Mouse (Mus musculus): ENCODE data around the gene Gm20695. TPM values are rescaled to one million over a fixed set of nuclear protein-coding genes. Genes with fewer than 3 reads are reported as not detected.
A peak's percentile ranks its signal among the peaks of the same experiment; 100 is the strongest.

Gene Gm20695
- polyA plus RNA-seq, 1 experiment from 2014 or later: 1.6 TPM

- Histone ChIP-seq H3K36me3 (peaks cover 21% of the 10 kb centered on the region; the same call in 1 of the 2 replicates), H3K4me1 (replicated peaks) (no peaks in the 10 kb centered on the region), H3K27me3 (no peaks in the 10 kb centered on the region), H3K4me3 (no peak overlapping the region), H3K4me2 (no peak overlapping the region), H3K9ac (no peak overlapping the region), H3K9me3 (no peaks in the 10 kb centered on the region), H3K27ac (replicated peaks) (no peak overlapping the region)
- 89% methylated on average over 1 of the region's 1 CpGs for WGBS
- no peak for ATAC-seq (ENCODE audit: low FRiP score, low read depth)
These were observed 28.7 kb upstream of the Gm20695 start for GRCm38 (mm10) chr16:3855776-3856175.

DNA sequence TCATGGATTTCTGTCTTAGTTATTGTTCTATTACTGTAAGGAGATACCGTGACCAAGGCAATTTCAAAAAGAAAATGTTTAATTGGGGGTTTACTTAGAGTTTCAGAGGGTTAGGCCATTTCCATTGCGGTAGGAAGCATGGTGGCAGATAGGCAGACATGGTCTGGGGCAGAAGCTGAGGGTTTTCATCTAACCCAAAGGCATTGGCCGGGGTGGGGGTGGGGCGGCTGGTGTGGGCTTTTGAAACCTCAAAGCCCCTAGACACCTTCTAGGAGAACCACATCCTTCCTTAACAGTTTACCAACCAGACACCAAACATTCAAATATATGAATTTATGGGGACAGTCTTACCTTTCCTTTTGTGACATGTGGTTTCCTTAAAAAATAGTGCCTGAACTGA is 25.2 kb upstream of the Gm20695 start:
- Histone ChIP-seq H3K4me3 (no peak overlapping the region), H3K36me3 (peaks cover 42% of the 10 kb centered on the region), H3K9ac (no peak overlapping the region), H3K4me2 (no peak overlapping the region), H3K9me3 (no peaks in the 10 kb centered on the region), H3K27ac (replicated peaks) (no peak overlapping the region), H3K27me3 (no peaks in the 10 kb centered on the region), H3K4me1 (replicated peaks) (no peaks in the 10 kb centered on the region)
- WGBS: 95% methylated on average over 4 of the region's 4 CpGs
- no peak for ATAC-seq (ENCODE audit: low FRiP score, low read depth)

DNA sequence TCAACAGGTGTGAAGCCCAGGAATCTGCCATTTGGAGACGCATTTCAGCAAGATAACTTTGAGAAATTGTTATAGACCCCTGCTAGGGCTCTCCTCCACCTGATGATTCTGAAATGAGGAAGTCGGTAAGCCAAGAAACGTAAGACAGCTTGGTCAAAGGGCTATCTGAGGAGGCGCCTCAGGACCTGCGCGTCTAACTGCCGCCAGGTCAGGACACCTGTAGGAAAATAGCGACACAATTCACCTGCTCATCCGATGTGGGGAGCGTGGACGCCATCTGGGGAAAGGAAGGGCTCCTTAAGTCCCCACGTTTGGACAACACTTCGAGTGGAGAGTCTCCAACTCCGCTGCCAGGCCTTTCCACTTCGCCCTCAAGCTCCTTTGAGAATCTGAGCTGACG is 12.6 kb upstream of the Gm20695 start:
- Histone ChIP-seq H3K4me3 (peak overlapping the region; percentile 57), H3K27ac (replicated peaks) (peak overlapping the region; percentile 51; the same call in 1 of the 2 replicates), H3K4me1 (replicated peaks) (peaks cover 22% of the 10 kb centered on the region), H3K27me3 (no peaks in the 10 kb centered on the region), H3K36me3 (peaks cover 14% of the 10 kb centered on the region), H3K9ac (peak overlapping the region; percentile 64), H3K4me2 (peak overlapping the region; percentile 79), H3K9me3 (no peaks in the 10 kb centered on the region)
- ATAC-seq (ENCODE audit: low FRiP score, low read depth): 0 out of 2 replicates have a peak, but pooled peaks have one; percentile 8
- WGBS: 3% methylated on average over 16 of the region's 16 CpGs

DNA sequence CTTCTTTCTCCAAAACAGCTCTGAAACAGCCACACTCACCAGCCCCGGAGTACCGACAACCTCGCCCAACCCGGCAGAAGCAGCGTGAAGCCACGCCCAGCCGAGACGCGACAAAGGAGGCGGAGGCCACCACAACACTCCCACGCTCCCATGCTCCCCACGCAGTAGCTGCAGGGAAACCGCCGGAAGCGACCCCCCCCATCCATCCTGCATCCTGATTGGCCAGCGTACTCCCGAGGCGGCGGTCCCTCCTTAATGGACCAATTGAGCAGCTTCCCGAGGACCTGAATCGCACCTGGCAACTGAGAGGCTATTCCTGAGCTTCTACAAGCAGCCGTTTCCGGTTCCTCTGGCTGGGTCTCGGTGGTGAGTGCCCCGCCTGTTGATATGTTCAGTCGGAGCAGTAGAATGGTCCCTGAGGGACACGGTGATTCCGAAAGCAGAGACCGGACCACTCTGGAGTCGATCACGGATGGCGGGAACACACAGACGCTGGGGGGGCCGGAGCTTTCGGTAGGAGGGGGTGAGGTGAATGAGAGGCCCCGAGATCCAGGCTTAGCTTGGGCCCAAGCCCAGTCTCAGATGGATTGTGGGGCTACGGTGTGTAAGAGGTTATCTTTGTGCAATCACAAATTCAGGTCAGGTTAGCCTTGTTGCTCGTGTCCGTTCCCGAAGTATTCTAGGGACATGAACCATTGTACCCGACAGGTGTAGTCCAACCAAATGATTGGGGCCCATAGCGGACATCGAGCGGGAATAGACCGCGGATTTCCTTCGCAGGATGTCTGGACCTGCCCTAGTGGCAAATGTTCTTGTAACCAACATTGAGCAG is 12.0 kb upstream of the Gm20695 start, which contains the start of gene Naa60:
TSS of gene Naa60 (plus strand) at position 160 of the 832 bp plus-strand sequence.
- Histone ChIP-seq H3K9me3 (no peaks in the 10 kb centered on the region), H3K36me3 (peaks cover 14% of the 10 kb centered on the region), H3K4me2 (peak within 1 kb of the TSS; percentile 79), H3K27ac (replicated peaks) (peak within 1 kb of the TSS; percentile 68), H3K4me1 (replicated peaks) (peaks cover 22% of the 10 kb centered on the region), H3K9ac (peak within 1 kb of the TSS; percentile 64), H3K27me3 (no peaks in the 10 kb centered on the region), H3K4me3 (peak within 1 kb of the TSS; percentile 57)
- ATAC-seq (ENCODE audit: low FRiP score, low read depth): peak; percentile 98
- WGBS: 3% methylated on average over 47 of the region's 47 CpGs

GRCm38 (mm10) chr16:3876346-3876745 is 8.1 kb upstream of the Gm20695 start:
- no peaks in the 10 kb centered on the region for H3K9me3 ChIP-seq
- ATAC-seq (ENCODE audit: low FRiP score, low read depth): no peak
- no peaks in the 10 kb centered on the region for H3K27me3 ChIP-seq
- H3K27ac ChIP-seq (replicated peaks): no peak overlapping the region
- WGBS: 96% methylated on average over 4 of the region's 4 CpGs
- no peak overlapping the region for H3K4me3 ChIP-seq
- H3K4me2 ChIP-seq: no peak overlapping the region
- H3K36me3 ChIP-seq: peaks cover 12% of the 10 kb centered on the region
- H3K4me1 ChIP-seq (replicated peaks): peaks cover 17% of the 10 kb centered on the region
- H3K9ac ChIP-seq: no peak overlapping the region

DNA sequence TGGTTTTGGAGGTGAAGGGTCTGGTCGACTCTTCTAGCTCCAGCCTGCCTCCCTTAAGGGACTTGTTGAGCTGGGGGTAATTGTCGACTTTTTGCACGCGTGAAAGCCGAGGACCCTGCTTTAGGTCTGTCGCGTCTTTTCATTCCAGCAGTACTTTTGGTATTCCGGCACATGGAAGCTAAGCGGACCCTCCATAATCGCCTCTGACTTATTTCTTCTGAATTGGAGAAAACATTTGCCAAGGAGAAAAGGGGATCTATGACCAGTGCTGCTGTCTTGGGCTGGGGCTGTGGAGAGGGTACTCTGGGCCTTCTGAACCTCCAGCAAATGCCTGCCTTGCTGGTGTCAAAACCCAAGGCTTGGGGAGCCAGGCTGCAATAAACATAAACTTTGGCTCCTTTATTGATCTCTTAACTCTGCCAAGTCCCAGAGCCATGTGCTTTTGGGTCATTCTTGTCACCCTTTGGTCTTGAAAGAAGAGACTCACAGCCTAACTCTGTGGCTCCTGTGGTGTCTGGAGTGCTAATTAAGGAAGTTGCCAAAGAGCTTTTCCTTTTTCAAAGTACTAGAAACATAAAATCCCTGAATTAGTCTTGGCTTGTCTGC is 720 bp downstream of the Gm20695 start:
- H3K9ac ChIP-seq: peak overlapping the region; percentile 69
- H3K4me2 ChIP-seq: peak overlapping the region; percentile 71
- no peaks in the 10 kb centered on the region for H3K27me3 ChIP-seq
- peak overlapping the region; percentile 97 for H3K27ac ChIP-seq (replicated peaks)
- 0 out of 2 replicates have a peak, but pooled peaks have one; percentile 0 for ATAC-seq (ENCODE audit: low FRiP score, low read depth)
- peak overlapping the region; percentile 79 for H3K4me3 ChIP-seq
- WGBS: 4% methylated on average over 10 of the region's 10 CpGs
- H3K4me1 ChIP-seq (replicated peaks): peaks cover 33% of the 10 kb centered on the region
- H3K9me3 ChIP-seq: no peaks in the 10 kb centered on the region
- no peaks in the 10 kb centered on the region for H3K36me3 ChIP-seq

GRCm38 (mm10) chr16:3891621-3892295 is 7.3 kb downstream of the Gm20695 start:
- H3K9me3 ChIP-seq: no peaks in the 10 kb centered on the region
- no peak overlapping the region for H3K4me3 ChIP-seq
- no peak for ATAC-seq (ENCODE audit: low FRiP score, low read depth)
- 0 out of 2 replicates have a peak, but pooled peaks cover 4% of the 10 kb centered on the region for H3K4me1 ChIP-seq (replicated peaks)
- no peak overlapping the region for H3K27ac ChIP-seq (replicated peaks)
- H3K9ac ChIP-seq: no peak overlapping the region
- 95% methylated on average over 14 of the region's 14 CpGs for whole genome bisulfite sequencing
- peaks cover 10% of the 10 kb centered on the region for H3K36me3 ChIP-seq
- no peaks in the 10 kb centered on the region for H3K27me3 ChIP-seq
- H3K4me2 ChIP-seq: no peak overlapping the region

- no peaks in the 10 kb centered on the region for H3K27me3 ChIP-seq
- no peak overlapping the region for H3K4me2 ChIP-seq
- 80% methylated on average over 3 of the region's 3 CpGs for WGBS
- H3K9ac ChIP-seq: no peak overlapping the region
- H3K27ac ChIP-seq (replicated peaks): no peak overlapping the region
- no peak for ATAC-seq (ENCODE audit: low FRiP score, low read depth)
- no peak overlapping the region for H3K4me3 ChIP-seq
- peaks cover 28% of the 10 kb centered on the region for H3K36me3 ChIP-seq
- no peaks in the 10 kb centered on the region for H3K4me1 ChIP-seq (replicated peaks)
- H3K9me3 ChIP-seq: no peaks in the 10 kb centered on the region
These were observed 9.3 kb downstream of the Gm20695 start for GRCm38 (mm10) chr16:3893739-3894138.

DNA sequence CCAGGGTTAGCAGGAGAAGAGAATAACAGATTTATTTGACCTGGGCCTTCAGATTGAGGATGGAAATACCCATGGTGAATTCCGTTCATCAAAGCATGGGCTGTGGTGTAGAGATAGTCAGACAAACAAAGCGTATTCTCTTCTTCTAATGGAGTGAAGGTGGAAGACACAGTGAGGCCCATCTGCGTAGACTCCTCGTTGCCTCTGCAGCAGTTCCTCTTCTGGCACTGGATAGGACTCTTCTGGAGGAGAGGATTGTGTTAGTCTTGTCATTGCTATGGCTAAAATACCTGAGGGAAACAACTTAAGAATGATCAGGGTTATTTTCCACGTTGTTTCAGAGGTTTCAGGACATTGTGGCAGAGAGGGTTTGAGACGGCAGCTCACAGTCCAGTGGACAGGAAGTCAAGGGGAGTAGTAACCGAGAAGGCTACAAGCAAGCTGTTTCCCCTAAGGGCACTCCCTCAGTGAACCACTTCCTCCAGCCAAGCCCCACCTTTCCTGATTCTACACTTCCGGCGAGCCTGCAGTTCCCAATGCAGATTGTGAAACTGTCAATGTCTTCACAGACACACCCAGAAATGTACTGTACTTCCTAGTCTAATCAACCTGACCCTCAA is 10.8 kb downstream of the Gm20695 start:
- 89% methylated on average over 9 of the region's 9 CpGs for WGBS
- Histone ChIP-seq H3K4me2 (no peak overlapping the region), H3K4me1 (replicated peaks) (no peaks in the 10 kb centered on the region), H3K27me3 (no peaks in the 10 kb centered on the region), H3K27ac (replicated peaks) (peak overlapping the region; percentile 28; the same call in 1 of the 2 replicates), H3K4me3 (no peak overlapping the region), H3K36me3 (peaks cover 44% of the 10 kb centered on the region), H3K9ac (no peak overlapping the region), H3K9me3 (no peaks in the 10 kb centered on the region)
- no peak for ATAC-seq (ENCODE audit: low FRiP score, low read depth)

- H3K27ac ChIP-seq (replicated peaks): no peak overlapping the region
- H3K4me1 ChIP-seq (replicated peaks): no peaks in the 10 kb centered on the region
- no peaks in the 10 kb centered on the region for H3K27me3 ChIP-seq
- ATAC-seq (ENCODE audit: low FRiP score, low read depth): no peak
- H3K9me3 ChIP-seq: no peaks in the 10 kb centered on the region
- no peak overlapping the region for H3K4me3 ChIP-seq
- 88% methylated on average over 6 of the region's 6 CpGs for WGBS
- no peak overlapping the region for H3K4me2 ChIP-seq
- peaks cover 51% of the 10 kb centered on the region for H3K36me3 ChIP-seq
- no peak overlapping the region for H3K9ac ChIP-seq
These were observed 11.6 kb downstream of the Gm20695 start for GRCm38 (mm10) chr16:3896046-3896445.

DNA sequence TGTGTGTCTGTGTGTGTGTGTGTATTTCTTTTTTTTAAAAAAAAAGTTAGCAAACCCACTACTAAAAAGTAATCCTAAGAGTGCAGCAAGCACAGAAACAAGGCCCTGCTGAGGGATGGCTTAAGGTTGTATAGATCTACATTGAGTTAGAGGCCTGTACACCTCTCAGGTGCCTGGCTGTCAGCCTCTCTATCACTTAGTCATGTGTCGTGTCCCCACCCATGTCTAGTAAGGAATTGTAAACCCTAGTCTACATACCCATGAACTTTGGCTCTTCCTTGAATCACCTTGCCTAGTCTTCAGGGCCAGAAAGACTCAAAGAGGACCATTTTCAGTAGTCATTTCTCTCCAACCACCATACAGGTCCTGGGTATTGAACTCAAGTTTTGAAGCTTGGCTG is 12.1 kb downstream of the Gm20695 start:
- peaks cover 56% of the 10 kb centered on the region for H3K36me3 ChIP-seq
- ATAC-seq (ENCODE audit: low FRiP score, low read depth): no peak
- no peaks in the 10 kb centered on the region for H3K4me1 ChIP-seq (replicated peaks)
- 89% methylated on average over 1 of the region's 1 CpGs for WGBS
- no peaks in the 10 kb centered on the region for H3K9me3 ChIP-seq
- H3K4me3 ChIP-seq: no peak overlapping the region
- H3K27me3 ChIP-seq: no peaks in the 10 kb centered on the region
- no peak overlapping the region for H3K4me2 ChIP-seq
- H3K9ac ChIP-seq: no peak overlapping the region
- no peak overlapping the region for H3K27ac ChIP-seq (replicated peaks)

Measured in hindbrain, embryonic 15.5 days (tissue).